Comparison of ENCODE assay signal across 8 mouse cellular contexts in the genomic region with DNA sequence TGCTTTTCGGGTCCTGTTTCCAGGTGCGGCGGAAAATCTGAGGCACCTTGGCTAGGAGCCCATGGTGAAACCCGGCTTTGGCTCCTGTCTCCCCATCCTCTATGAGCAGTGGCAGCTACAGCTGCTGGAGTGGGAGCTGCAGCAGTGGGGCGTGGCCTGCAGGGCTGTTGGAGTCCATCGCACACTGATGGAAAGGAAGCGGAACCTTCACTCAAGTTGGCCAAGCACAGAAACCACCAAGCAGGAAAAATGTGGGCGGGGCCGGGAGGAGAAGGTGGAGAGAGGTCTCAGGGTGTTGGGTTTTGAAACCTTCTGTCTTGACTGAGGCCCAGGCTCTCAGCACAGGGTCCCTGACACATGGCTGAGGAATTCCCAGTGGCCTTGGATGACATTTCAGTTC.
DNase-seq lines count a peak whose midpoint lies in the region; ATAC-seq and TF ChIP-seq lines count a peak whose summit lies in the region.

No protein-coding gene starts in this region.

- 45% methylated on average over 9 of the region's 9 CpGs for whole genome bisulfite sequencing in embryonic facial prominence, embryonic 14.5 days
- WGBS in intestine, embryonic 15.5 days = 55% methylated on average over 9 of the region's 9 CpGs
- WGBS in lung, embryonic 15.5 days = 28% methylated on average over 9 of the region's 9 CpGs
- WGBS in cerebellum, adult 2 months = 70% methylated on average over 9 of the region's 9 CpGs
- WGBS in forebrain, embryonic 14.5 days = 90% methylated on average over 9 of the region's 9 CpGs

- H3K36me3 ChIP-seq in embryonic facial prominence, embryonic 14.5 days (ENCODE audit: control insufficient read depth, insufficient read depth, low read length) = no peaks in the 10 kb centered on the region
- H3K36me3 ChIP-seq in intestine, embryonic 15.5 days = no peaks in the 10 kb centered on the region
- H3K36me3 ChIP-seq in lung, embryonic 15.5 days = no peaks in the 10 kb centered on the region
- H3K36me3 ChIP-seq in forebrain, embryonic 14.5 days (ENCODE audit: control insufficient read depth, insufficient read depth, low read length) = no peaks in the 10 kb centered on the region

- no peak for TF ChIP-seq CTCF in cerebellum, adult 2 months (IDR thresholded peaks at IDR 0.05; ENCODE audit: borderline replicate concordance, insufficient read depth, low read depth, low read length)

- peak overlapping the region; percentile 29 for H3K4me2 ChIP-seq in embryonic facial prominence, embryonic 14.5 days (ENCODE audit: low read depth, low read length)
- H3K4me2 ChIP-seq in intestine, embryonic 15.5 days (replicated peaks) = peak overlapping the region; percentile 6; the same call in 1 of the 2 replicates
- peak overlapping the region; percentile 45 for H3K4me2 ChIP-seq in lung, embryonic 15.5 days
- no peak overlapping the region for H3K4me2 ChIP-seq in forebrain, embryonic 14.5 days (ENCODE audit: low read length)

- H3K9me3 ChIP-seq in embryonic facial prominence, embryonic 14.5 days (ENCODE audit: control insufficient read depth, low read length) = peaks cover 4% of the 10 kb centered on the region
- no peaks in the 10 kb centered on the region for H3K9me3 ChIP-seq in intestine, embryonic 15.5 days
- H3K9me3 ChIP-seq in lung, embryonic 15.5 days = no peaks in the 10 kb centered on the region
- no peaks in the 10 kb centered on the region for H3K9me3 ChIP-seq in forebrain, embryonic 14.5 days (replicated peaks; ENCODE audit: control insufficient read depth, low read length)

- peaks cover 13% of the 10 kb centered on the region for H3K4me1 ChIP-seq in embryonic facial prominence, embryonic 14.5 days (ENCODE audit: control insufficient read depth, insufficient read depth, low read length)
- peaks cover 8% of the 10 kb centered on the region; the same call in 1 of the 2 replicates for H3K4me1 ChIP-seq in intestine, embryonic 15.5 days (replicated peaks)
- H3K4me1 ChIP-seq in lung, embryonic 15.5 days = peaks cover 5% of the 10 kb centered on the region; the same call in 1 of the 2 replicates
- H3K4me1 ChIP-seq in cerebellum, adult 2 months (ENCODE audit: control insufficient read depth, insufficient read depth, low read length) = peaks cover 4% of the 10 kb centered on the region; the same call in 1 of the 2 replicates
- H3K4me1 ChIP-seq in forebrain, embryonic 14.5 days (ENCODE audit: control insufficient read depth, insufficient read depth, low read length) = no peaks in the 10 kb centered on the region

- no peak overlapping the region for H3K4me3 ChIP-seq in embryonic facial prominence, embryonic 14.5 days (ENCODE audit: low read depth, low read length)
- no peak overlapping the region for H3K4me3 ChIP-seq in intestine, embryonic 15.5 days (replicated peaks)
- H3K4me3 ChIP-seq in lung, embryonic 15.5 days = peak overlapping the region; percentile 12; the same call in 1 of the 2 replicates
- H3K4me3 ChIP-seq in cerebellum, adult 2 months (replicated peaks; ENCODE audit: insufficient read depth, low read depth, low read length) = no peak overlapping the region
- no peak overlapping the region for H3K4me3 ChIP-seq in forebrain, embryonic 14.5 days (ENCODE audit: low read depth, low read length)

- peak overlapping the region; percentile 50 for H3K27ac ChIP-seq in embryonic facial prominence, embryonic 14.5 days (replicated peaks; ENCODE audit: low read depth, low read length)
- no peak overlapping the region for H3K27ac ChIP-seq in intestine, embryonic 15.5 days
- no peak overlapping the region for H3K27ac ChIP-seq in lung, embryonic 15.5 days
- no peak overlapping the region for H3K27ac ChIP-seq in cerebellum, adult 2 months (ENCODE audit: insufficient read depth, low read length)
- H3K27ac ChIP-seq in forebrain, embryonic 14.5 days (ENCODE audit: low read depth, low read length) = no peak overlapping the region

- DNase-seq in adrenal gland, adult (ENCODE audit: inconsistent age in 2 of 2, low spot score in 1 of 2) = peak; percentile 71 to 87
- DNase-seq in adrenal gland, postnatal 4 days (ENCODE audit: low spot score in 2 of 2) = no peak
- peak; percentile 91 for DNase-seq in embryonic facial prominence, embryonic 14.5 days (ENCODE audit: low spot score)
- no peak for DNase-seq in cerebellum, adult 2 months
- no peak for DNase-seq in layer of hippocampus, postnatal 36 days
- DNase-seq in forebrain, embryonic 14.5 days (ENCODE audit: low spot score) = no peak

- no peak overlapping the region for H3K9ac ChIP-seq in embryonic facial prominence, embryonic 14.5 days (ENCODE audit: low read depth, low read length)
- no peak overlapping the region for H3K9ac ChIP-seq in intestine, embryonic 15.5 days
- no peak overlapping the region for H3K9ac ChIP-seq in lung, embryonic 15.5 days
- no peak overlapping the region for H3K9ac ChIP-seq in forebrain, embryonic 14.5 days (ENCODE audit: low read length)

- no peaks in the 10 kb centered on the region for H3K27me3 ChIP-seq in embryonic facial prominence, embryonic 14.5 days (replicated peaks; ENCODE audit: control insufficient read depth, insufficient read depth, low read length)
- H3K27me3 ChIP-seq in intestine, embryonic 15.5 days (replicated peaks) = 0 out of 2 replicates have a peak, but pooled peaks cover 3% of the 10 kb centered on the region
- no peaks in the 10 kb centered on the region for H3K27me3 ChIP-seq in lung, embryonic 15.5 days
- H3K27me3 ChIP-seq in cerebellum, adult 2 months (ENCODE audit: control insufficient read depth, insufficient read depth, low read length) = no peaks in the 10 kb centered on the region; the same call in 1 of the 2 replicates
- no peaks in the 10 kb centered on the region for H3K27me3 ChIP-seq in forebrain, embryonic 14.5 days (replicated peaks; ENCODE audit: control insufficient read depth, insufficient read depth, low read length)

- ATAC-seq in embryonic facial prominence, embryonic 14.5 days (ENCODE audit: low read depth) = peak; percentile 87
- ATAC-seq in intestine, embryonic 15.5 days = peak; percentile 41; the same call in 1 of the 2 replicates
- peak; percentile 56; the same call in 1 of the 2 replicates for ATAC-seq in lung, embryonic 15.5 days (ENCODE audit: borderline replicate concordance, extremely low read depth, low FRiP score, low TSS enrichment)
- no peak for ATAC-seq in forebrain, embryonic 14.5 days

- TF ChIP-seq POLR2A in cerebellum, adult 2 months (IDR thresholded peaks at IDR 0.05; ENCODE audit: borderline replicate concordance, insufficient read depth, low read length) = no peak

Comparison
In these comparisons a context has a peak if more than half of its experiments do, and no peak if none do; other contexts are left out.
1. DNase-seq: peak in adrenal gland, adult (2 of 2) and embryonic facial prominence, embryonic 14.5 days (single experiment); none in adrenal gland, postnatal 4 days (0 of 2), cerebellum, adult 2 months (0 of 2), layer of hippocampus, postnatal 36 days (0 of 2) and forebrain, embryonic 14.5 days (single experiment).